Mouse (Mus musculus): ENCODE results near the gene Fxr2. TPM values are rescaled to one million over a fixed set of nuclear protein-coding genes. Genes with fewer than 3 reads are reported as not detected.

Gene Fxr2
- polyA plus RNA-seq, 1 experiment, result 29.2 TPM

GRCm38 (mm10) chr11:69661221-69661881, 28.6 kb downstream of the Fxr2 start:
- 18% methylated on average over 3 of the region's 3 CpGs for whole genome bisulfite sequencing

GRCm38 (mm10) chr11:69662213-69662966, 29.6 kb downstream of the Fxr2 start, which contains the start of gene Mpdu1:
Gene Mpdu1 (minus strand): TSS chr11:69662642.
- WGBS, result under 1% methylated on average over 48 of the region's 48 CpGs
- TF ChIP-seq POLR2A (IDR thresholded peaks at IDR 0.05; ENCODE audit: low read depth, low read length), result peak; percentile 95
- no peak for TF ChIP-seq CTCF (IDR thresholded peaks at IDR 0.05; ENCODE audit: extremely low read depth, insufficient read length, insufficient replicate concordance, low read depth, low read length)
- peaks cover 18% of the 10 kb centered on the region for H3K36me3 ChIP-seq (ENCODE audit: control insufficient read depth, insufficient read depth, low read length)
- peaks cover 7% of the 10 kb centered on the region for H3K4me1 ChIP-seq (ENCODE audit: control insufficient read depth, insufficient read depth, insufficient read length, low read length)
- peak within 1 kb of the TSS; percentile 72 for H3K4me3 ChIP-seq (ENCODE audit: low read depth, low read length)
- no peaks in the 10 kb centered on the region for H3K27me3 ChIP-seq (ENCODE audit: control insufficient read depth, insufficient read depth, low read length)
- peak within 1 kb of the TSS; percentile 98 for H3K27ac ChIP-seq (ENCODE audit: insufficient read depth, low read depth, low read length)

More at GRCm38 (mm10) chr11:69661221-69661881, 28.6 kb downstream of the Fxr2 start:
- H3K27me3 ChIP-seq (ENCODE audit: control insufficient read depth, insufficient read depth, low read length), result no peaks in the 10 kb centered on the region
- H3K4me3 ChIP-seq (ENCODE audit: low read depth, low read length), result peak overlapping the region; percentile 72
- peaks cover 21% of the 10 kb centered on the region for H3K36me3 ChIP-seq (ENCODE audit: control insufficient read depth, insufficient read depth, low read length)
- peaks cover 7% of the 10 kb centered on the region for H3K4me1 ChIP-seq (ENCODE audit: control insufficient read depth, insufficient read depth, insufficient read length, low read length)
- H3K27ac ChIP-seq (ENCODE audit: insufficient read depth, low read depth, low read length), result peak overlapping the region; percentile 98
- TF ChIP-seq POLR2A (IDR thresholded peaks at IDR 0.05; ENCODE audit: low read depth, low read length), result no peak
- no peak for TF ChIP-seq CTCF (IDR thresholded peaks at IDR 0.05; ENCODE audit: extremely low read depth, insufficient read length, insufficient replicate concordance, low read depth, low read length)

GRCm38 (mm10) chr11:69662967-69663671, 30.3 kb downstream of the Fxr2 start:
- Histone ChIP-seq H3K36me3 (ENCODE audit: control insufficient read depth, insufficient read depth, low read length) (peaks cover 21% of the 10 kb centered on the region), H3K4me1 (ENCODE audit: control insufficient read depth, insufficient read depth, insufficient read length, low read length) (peaks cover 7% of the 10 kb centered on the region), H3K27me3 (ENCODE audit: control insufficient read depth, insufficient read depth, low read length) (no peaks in the 10 kb centered on the region), H3K27ac (ENCODE audit: insufficient read depth, low read depth, low read length) (peak overlapping the region; percentile 98), H3K4me3 (ENCODE audit: low read depth, low read length) (peak overlapping the region; percentile 72)
- TF ChIP-seq POLR2A (IDR thresholded peaks at IDR 0.05; ENCODE audit: low read depth, low read length), result no peak
- TF ChIP-seq CTCF (IDR thresholded peaks at IDR 0.05; ENCODE audit: extremely low read depth, insufficient read length, insufficient replicate concordance, low read depth, low read length), result no peak
- 59% methylated on average over 13 of the region's 13 CpGs for WGBS

GRCm38 (mm10) chr11:69663795-69664194, 31.0 kb downstream of the Fxr2 start:
- no peak overlapping the region for H3K4me3 ChIP-seq (ENCODE audit: low read depth, low read length)

GRCm38 (mm10) chr11:69664841-69665240, 32.1 kb downstream of the Fxr2 start:
- H3K36me3 ChIP-seq (ENCODE audit: control insufficient read depth, insufficient read depth, low read length), result peaks cover 31% of the 10 kb centered on the region
- TF ChIP-seq POLR2A (IDR thresholded peaks at IDR 0.05; ENCODE audit: low read depth, low read length) (no peak), CTCF (IDR thresholded peaks at IDR 0.05; ENCODE audit: extremely low read depth, insufficient read length, insufficient replicate concordance, low read depth, low read length) (no peak)
- peaks cover 7% of the 10 kb centered on the region for H3K4me1 ChIP-seq (ENCODE audit: control insufficient read depth, insufficient read depth, insufficient read length, low read length)
- H3K27me3 ChIP-seq (ENCODE audit: control insufficient read depth, insufficient read depth, low read length), result no peaks in the 10 kb centered on the region
- H3K4me3 ChIP-seq (ENCODE audit: low read depth, low read length), result no peak overlapping the region
- no peak overlapping the region for H3K27ac ChIP-seq (ENCODE audit: insufficient read depth, low read depth, low read length)
- WGBS, result 84% methylated on average over 7 of the region's 7 CpGs

More at GRCm38 (mm10) chr11:69663795-69664194, 31.0 kb downstream of the Fxr2 start:
- Histone ChIP-seq H3K36me3 (ENCODE audit: control insufficient read depth, insufficient read depth, low read length) (peaks cover 22% of the 10 kb centered on the region), H3K27ac (ENCODE audit: insufficient read depth, low read depth, low read length) (no peak overlapping the region), H3K4me1 (ENCODE audit: control insufficient read depth, insufficient read depth, insufficient read length, low read length) (peaks cover 7% of the 10 kb centered on the region), H3K27me3 (ENCODE audit: control insufficient read depth, insufficient read depth, low read length) (no peaks in the 10 kb centered on the region)
- TF ChIP-seq CTCF (IDR thresholded peaks at IDR 0.05; ENCODE audit: extremely low read depth, insufficient read length, insufficient replicate concordance, low read depth, low read length) (no peak), POLR2A (IDR thresholded peaks at IDR 0.05; ENCODE audit: low read depth, low read length) (no peak)
- 78% methylated on average over 6 of the region's 6 CpGs for WGBS

- peak overlapping the region; percentile 1; the same call in 1 of the 2 replicates for H3K27ac ChIP-seq (ENCODE audit: insufficient read depth, low read depth, low read length)
- H3K27me3 ChIP-seq (ENCODE audit: control insufficient read depth, insufficient read depth, low read length), result no peaks in the 10 kb centered on the region
- H3K36me3 ChIP-seq (ENCODE audit: control insufficient read depth, insufficient read depth, low read length), result peaks cover 34% of the 10 kb centered on the region
- H3K4me3 ChIP-seq (ENCODE audit: low read depth, low read length), result peak overlapping the region; percentile 25
- TF ChIP-seq POLR2A (IDR thresholded peaks at IDR 0.05; ENCODE audit: low read depth, low read length) (no peak), CTCF (IDR thresholded peaks at IDR 0.05; ENCODE audit: extremely low read depth, insufficient read length, insufficient replicate concordance, low read depth, low read length) (no peak)
- 65% methylated on average over 9 of the region's 9 CpGs for WGBS
- H3K4me1 ChIP-seq (ENCODE audit: control insufficient read depth, insufficient read depth, insufficient read length, low read length), result peaks cover 7% of the 10 kb centered on the region
Measured at GRCm38 (mm10) chr11:69665457-69665960, 32.7 kb downstream of the Fxr2 start.

Data from small intestine, adult 2 months (tissue).